Mouse (Mus musculus) testis, adult 2 months (tissue): ENCODE data around the gene Golim4. TPM values are rescaled to one million over a fixed set of nuclear protein-coding genes. Genes with fewer than 3 reads are reported as not detected.

ENCODE experiments used
- H3K27ac ChIP-seq: fragments of 200-500 bp; 2 replicates; pipeline ENCODE4 v1.5.1; 2012; ENCODE audit warnings: low read depth, low read length; ENCODE audit not compliant: control insufficient read depth, insufficient read depth
- H3K27me3 ChIP-seq: fragments of 200-500 bp; 2 replicates; pipeline ENCODE4 v1.6.1; 2012; ENCODE audit warnings: mild to moderate bottlenecking, low read length, moderate library complexity; ENCODE audit not compliant: control insufficient read depth, insufficient read depth
- H3K36me3 ChIP-seq: fragments of 200-500 bp; 2 replicates; pipeline ENCODE4 v1.6.1; 2012; ENCODE audit warnings: mild to moderate bottlenecking, low read length; ENCODE audit not compliant: control insufficient read depth, insufficient read depth
- H3K4me1 ChIP-seq: fragments of 200-500 bp; 2 replicates; pipeline ENCODE4 v1.6.1; 2012; ENCODE audit warnings: low read length; ENCODE audit not compliant: control insufficient read depth, insufficient read depth
- H3K4me3 ChIP-seq: fragments of 200-500 bp; 2 replicates; pipeline ENCODE4 v1.5.1; 2012; ENCODE audit warnings: low read depth, mild to moderate bottlenecking, low read length, moderate library complexity, mixed read lengths; ENCODE audit not compliant: control insufficient read depth
- CTCF ChIP-seq: fragments of 200-500 bp; IDR thresholded peaks from 2 replicates; pipeline ENCODE4 v1.5.1; 2012; ENCODE audit warnings: low read depth, mild to moderate bottlenecking, inconsistent platforms, low read length, moderate library complexity; ENCODE audit not compliant: control insufficient read depth, insufficient read depth, insufficient replicate concordance
- POLR2A ChIP-seq: fragments of 200-500 bp; IDR thresholded peaks from 2 replicates; pipeline ENCODE4 v1.6.1; 2012; ENCODE audit warnings: low read depth, mild to moderate bottlenecking, inconsistent platforms, low read length, moderate library complexity; ENCODE audit not compliant: control insufficient read depth
- polyA plus RNA-seq: library from polyadenylated mRNA; depleted of rRNA; stranded (reverse); fragments of >200 nt; gene quantifications from 2 replicates; pipeline ENCODE4 v1.2.3, GENCODE M21; 2012

Golim4 gene
- polyA plus RNA-seq, 1 experiment, result 2.2 TPM

GRCm38 (mm10) chr3:75954185-75954584 lies 2.6 kb downstream of the Golim4 start:
- Histone ChIP-seq H3K4me1 (peaks cover 13% of the 10 kb centered on the region), H3K27me3 (no peaks in the 10 kb centered on the region), H3K4me3 (no peak overlapping the region), H3K36me3 (no peaks in the 10 kb centered on the region), H3K27ac (no peak overlapping the region)
- no peak for TF ChIP-seq POLR2A
- no peak for TF ChIP-seq CTCF

GRCm38 (mm10) chr3:75952328-75953060 lies 4.3 kb downstream of the Golim4 start:
- peaks cover 13% of the 10 kb centered on the region for H3K4me1 ChIP-seq
- H3K36me3 ChIP-seq, result no peaks in the 10 kb centered on the region
- no peaks in the 10 kb centered on the region for H3K27me3 ChIP-seq
- TF ChIP-seq CTCF, result no peak
- TF ChIP-seq POLR2A, result no peak
- H3K4me3 ChIP-seq, result no peak overlapping the region
- H3K27ac ChIP-seq, result no peak overlapping the region

- Histone ChIP-seq H3K27me3 (no peaks in the 10 kb centered on the region), H3K4me1 (peaks cover 3% of the 10 kb centered on the region; the same call in 1 of the 2 replicates), H3K4me3 (no peak overlapping the region), H3K36me3 (no peaks in the 10 kb centered on the region), H3K27ac (no peak overlapping the region)
- TF ChIP-seq CTCF, result no peak
- no peak for TF ChIP-seq POLR2A
Observed at GRCm38 (mm10) chr3:75950897-75951296, 5.9 kb downstream of the Golim4 start.

GRCm38 (mm10) chr3:75949358-75949757 lies 7.4 kb downstream of the Golim4 start:
- no peak for TF ChIP-seq POLR2A
- TF ChIP-seq CTCF, result no peak
- Histone ChIP-seq H3K36me3 (no peaks in the 10 kb centered on the region), H3K27ac (no peak overlapping the region), H3K4me1 (no peaks in the 10 kb centered on the region), H3K4me3 (no peak overlapping the region), H3K27me3 (no peaks in the 10 kb centered on the region)

GRCm38 (mm10) chr3:75948541-75949095 lies 8.1 kb downstream of the Golim4 start:
- TF ChIP-seq POLR2A (no peak), CTCF (no peak)
- no peaks in the 10 kb centered on the region for H3K4me1 ChIP-seq
- H3K27me3 ChIP-seq, result no peaks in the 10 kb centered on the region
- H3K27ac ChIP-seq, result no peak overlapping the region
- H3K36me3 ChIP-seq, result no peaks in the 10 kb centered on the region
- H3K4me3 ChIP-seq, result no peak overlapping the region

GRCm38 (mm10) chr3:75948003-75948402 lies 8.7 kb downstream of the Golim4 start:
- no peak overlapping the region for H3K27ac ChIP-seq
- H3K4me3 ChIP-seq, result no peak overlapping the region
- TF ChIP-seq POLR2A (no peak), CTCF (no peak)
- no peaks in the 10 kb centered on the region for H3K36me3 ChIP-seq
- H3K4me1 ChIP-seq, result no peaks in the 10 kb centered on the region
- H3K27me3 ChIP-seq, result no peaks in the 10 kb centered on the region

GRCm38 (mm10) chr3:75942303-75943060 lies 14.3 kb downstream of the Golim4 start:
- Histone ChIP-seq H3K4me3 (no peak overlapping the region), H3K4me1 (no peaks in the 10 kb centered on the region), H3K27ac (no peak overlapping the region), H3K27me3 (no peaks in the 10 kb centered on the region), H3K36me3 (no peaks in the 10 kb centered on the region)
- TF ChIP-seq POLR2A, result no peak
- no peak for TF ChIP-seq CTCF
